Mouse (Mus musculus): ENCODE measurements at regions not wholly inside any gene's neighbourhood (a gene's known extent, or its start where the extent isn't known, plus 50 kb on each side); places are given as distances from the start of the nearest gene placed in this dataset.

DNA sequence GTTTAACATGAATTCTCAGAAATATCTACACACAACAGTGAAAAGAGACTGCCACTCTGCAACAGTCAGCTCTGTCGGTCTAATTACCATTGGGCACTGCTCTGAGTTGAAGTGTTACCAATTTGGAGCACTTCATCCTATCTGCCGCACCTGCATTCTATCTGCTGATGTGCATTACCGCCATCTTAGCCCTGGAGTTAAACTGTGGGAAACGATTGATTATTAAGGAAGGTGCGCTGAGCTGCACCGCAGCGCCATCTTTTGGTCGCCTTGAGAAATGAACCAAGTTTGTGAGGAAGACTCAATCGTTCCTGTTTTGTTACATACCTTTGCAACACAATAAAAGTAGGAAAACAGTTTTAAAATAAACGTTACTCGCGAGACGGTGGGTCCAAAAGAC lies 110.5 kb downstream of the Rergl start:
- DNase-seq: peak; percentile 3

DNA sequence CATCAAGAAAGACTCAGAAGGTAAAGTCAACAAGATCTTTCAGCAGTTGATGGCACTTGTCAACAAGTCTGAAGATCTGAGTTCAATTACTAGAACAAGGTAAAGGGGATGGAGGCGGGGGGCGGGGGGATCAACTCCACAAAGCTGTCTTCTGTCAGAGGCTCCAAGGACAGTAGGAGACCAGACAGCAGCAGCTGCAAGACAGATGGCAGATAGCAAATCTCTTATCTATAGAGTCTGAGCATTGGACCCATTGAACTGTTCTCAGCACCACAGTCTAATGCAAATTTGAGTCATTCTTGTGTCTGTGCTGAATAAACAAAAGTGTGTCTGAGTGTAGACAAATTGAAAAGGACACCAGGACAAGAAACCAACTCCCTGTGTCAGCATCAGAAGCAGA lies 150.8 kb downstream of the Rergl start:
- no peak for DNase-seq

DNA sequence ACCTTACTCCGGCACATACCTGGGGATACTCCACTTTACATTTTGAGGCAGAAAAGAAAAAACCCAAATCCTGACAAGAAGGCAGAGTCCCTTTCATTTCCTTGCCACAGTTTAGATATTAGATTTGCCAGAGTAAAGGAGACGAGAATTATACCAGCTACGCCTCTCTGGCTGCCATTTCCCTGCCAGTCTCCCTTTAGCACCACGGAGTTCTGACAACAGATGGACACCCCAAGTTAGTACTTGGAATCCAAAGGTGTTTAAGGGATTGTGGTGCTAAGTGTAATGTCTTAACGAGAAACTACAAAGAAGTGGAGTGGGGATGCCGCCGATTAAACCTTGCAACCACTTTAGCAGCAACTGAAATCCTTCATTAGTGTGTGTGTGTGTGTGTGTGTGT lies 176.6 kb downstream of the Rergl start:
- DNase-seq: no peak

DNA sequence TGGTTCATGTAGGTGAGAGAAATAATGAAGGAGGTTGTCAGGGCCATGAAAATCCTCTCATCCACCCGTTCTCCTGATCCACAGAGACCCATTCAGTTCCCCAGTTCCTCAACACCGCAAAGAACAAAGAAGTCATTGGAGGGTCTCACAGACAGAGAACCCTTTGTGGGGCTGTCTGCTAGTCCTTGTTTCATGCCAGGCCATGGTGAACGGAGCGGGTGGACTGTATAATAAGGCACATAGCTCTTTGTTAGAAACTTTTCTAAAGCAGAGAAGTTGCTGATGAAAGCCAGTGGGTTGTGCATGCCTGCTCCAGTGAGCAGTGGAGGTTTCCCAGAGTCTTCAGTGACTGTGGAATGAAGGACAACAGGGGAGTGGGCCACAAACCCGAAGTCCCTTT lies 194.1 kb downstream of the Rergl start:
- DNase-seq: no peak

DNA sequence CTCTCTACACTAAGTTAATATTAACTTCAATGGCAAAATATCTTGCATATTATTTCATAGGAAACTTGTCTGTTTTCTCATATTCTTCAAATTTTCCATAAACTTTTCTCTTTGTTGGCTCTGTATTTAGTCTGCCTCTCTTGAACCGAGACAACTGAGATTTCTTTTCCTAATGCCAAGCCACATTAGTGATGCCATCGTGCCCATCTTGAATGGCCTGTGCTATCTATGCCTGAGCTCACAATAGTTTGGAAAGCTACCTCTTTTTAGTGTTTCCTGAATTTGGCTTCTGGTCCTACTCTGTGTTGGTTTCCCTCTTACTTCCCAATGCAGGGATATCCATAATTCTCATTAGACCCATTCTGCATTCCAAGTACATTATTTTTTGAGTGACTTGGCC lies 197.5 kb downstream of the Rergl start:
- no peak for DNase-seq

DNA sequence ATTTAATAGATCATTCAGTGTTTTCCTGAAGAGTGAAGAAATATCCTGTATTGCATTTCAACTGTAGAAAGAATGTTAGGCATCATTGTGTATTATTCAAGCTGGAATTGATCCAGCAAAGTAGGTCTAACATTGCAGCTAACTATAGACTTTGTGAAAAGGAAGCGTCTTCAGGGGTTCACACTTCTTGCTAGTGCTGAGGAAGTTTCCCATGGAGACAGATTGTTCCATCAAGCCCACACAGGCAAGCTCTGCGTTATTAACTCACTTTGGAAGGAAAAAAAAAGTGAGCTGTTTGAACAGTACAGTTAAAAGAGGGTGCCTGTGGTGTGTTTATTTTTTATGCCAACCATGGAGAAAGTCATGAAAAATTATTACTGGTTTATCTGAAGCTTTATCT lies 206.1 kb downstream of the Rergl start:
- no peak for DNase-seq

DNA sequence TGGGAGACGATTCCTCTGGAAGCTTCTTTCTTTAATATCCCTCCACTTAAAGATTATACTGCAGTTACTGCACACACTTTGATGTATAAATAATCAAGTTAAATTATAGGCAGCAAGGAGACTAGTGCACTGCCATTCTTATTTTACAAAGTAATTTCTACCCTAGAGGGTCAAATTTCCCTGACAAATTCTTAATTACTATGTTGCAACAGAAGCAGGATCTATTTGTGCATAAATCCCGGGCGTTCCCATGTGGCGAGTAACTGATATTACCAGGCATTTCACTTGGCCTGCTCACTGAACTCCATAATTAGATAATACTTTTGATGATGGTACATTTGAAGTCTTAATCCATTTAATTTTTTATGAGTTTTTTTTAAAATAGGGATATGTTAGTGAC lies 222.7 kb downstream of the Rergl start:
- DNase-seq: no peak

DNA sequence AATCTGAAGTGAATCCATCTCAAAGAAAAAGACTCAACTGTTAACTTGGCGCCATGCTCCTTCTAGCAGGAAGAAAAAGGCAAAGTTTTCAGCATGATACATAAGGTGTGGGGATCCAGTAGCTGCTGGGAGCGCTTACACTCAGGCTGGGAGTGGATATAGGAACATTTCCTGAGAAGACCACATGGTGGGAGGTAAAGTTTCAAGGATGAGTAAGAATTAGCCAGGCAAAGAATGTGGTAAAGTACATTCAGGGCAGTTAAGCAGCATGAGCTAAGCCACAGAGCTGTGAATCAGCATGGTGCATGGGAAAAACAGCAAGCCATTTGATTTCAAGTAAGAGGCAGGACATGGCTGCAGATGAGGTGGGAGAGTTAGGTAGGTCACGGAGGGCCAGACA lies 226.3 kb downstream of the Rergl start:
- DNase-seq: no peak

DNA sequence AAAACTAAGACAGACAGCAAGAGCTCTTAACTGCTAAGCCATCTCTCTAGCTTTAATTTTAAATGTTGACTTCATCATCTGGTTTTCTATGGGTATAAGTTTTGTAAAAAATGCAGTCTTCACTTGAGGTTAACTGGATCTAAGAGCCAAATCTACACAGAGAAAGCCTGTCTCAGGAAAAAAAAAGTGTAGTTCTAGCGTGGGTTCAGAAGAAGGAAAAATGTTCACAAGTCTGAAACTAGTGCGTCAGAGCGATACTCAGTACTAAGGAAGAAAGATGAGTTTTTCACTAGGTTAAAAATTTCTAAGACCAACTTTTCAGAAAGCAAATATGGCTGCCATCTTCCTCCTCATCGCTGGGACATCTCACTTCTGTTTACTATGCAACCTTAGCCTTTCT lies 248.1 kb downstream of the Rergl start:
- DNase-seq: no peak

DNA sequence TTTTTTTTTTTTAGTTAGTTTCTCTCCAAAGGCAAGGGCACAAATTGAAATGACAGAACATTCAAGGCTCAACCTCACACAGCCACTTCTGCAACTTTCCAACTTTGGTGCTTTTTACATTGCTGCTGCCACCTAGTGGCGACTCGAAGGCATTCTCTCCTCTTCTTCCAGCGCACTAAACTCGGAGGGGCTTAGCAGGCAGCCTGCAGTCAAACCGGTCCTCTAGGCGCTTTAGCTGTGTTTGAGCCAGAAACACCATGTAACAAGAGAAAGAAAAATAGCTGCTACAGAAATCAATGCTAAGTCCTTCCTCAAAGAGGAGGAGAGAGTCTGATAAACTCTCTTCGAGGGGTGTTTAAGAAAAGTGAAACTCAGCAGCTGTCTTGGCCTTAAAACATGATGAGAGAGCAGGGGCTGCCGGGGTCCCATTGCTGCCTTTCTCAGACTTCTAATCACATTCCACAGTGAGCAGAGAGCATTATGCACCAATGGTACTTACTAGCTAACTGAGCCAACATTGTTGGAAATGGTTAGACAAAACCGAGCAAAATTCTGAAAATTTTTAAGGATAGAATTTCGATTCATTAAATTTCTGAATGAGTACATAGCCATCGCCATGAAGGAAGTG lies 252.7 kb downstream of the Rergl start:
- peak; percentile 11 for DNase-seq

DNA sequence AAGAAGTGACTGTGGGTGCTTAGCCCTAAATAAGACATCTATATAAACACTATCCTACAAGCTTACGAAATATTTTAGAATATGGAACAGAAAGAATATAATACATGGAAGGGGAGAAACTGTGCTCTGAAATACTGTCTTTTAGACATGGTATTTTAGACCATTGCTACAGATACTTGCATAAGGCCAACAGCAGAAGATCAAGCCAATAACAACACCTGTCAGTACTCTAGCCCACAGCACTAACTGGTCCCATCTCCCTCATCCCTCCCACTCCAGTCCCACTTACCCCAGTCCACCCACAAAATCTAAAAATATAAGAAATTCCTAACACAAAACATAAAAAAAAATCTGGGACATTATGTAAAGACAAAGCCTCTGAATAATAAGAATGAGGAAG lies 275.6 kb downstream of the Rergl start:
- no peak for DNase-seq

DNA sequence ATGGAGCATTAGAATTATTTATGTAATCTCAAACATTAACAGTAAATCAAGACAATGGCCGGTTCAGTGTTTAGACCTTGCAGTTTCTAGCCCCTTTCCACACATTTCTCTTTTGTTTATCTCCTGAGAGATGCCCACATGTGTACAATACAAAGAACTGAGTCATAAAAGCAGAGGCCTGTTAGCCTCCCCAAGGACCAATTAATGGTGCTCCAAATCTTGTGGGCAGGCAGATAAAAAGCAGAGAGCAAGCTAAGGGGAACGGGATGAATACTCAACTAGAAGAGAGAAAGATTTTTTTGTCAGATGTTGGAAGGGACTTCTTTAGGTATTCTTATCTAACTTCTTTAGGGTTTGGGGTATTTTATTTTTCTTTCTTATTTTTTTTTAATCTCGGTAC lies 287.3 kb downstream of the Rergl start:
- no peak for DNase-seq

DNA sequence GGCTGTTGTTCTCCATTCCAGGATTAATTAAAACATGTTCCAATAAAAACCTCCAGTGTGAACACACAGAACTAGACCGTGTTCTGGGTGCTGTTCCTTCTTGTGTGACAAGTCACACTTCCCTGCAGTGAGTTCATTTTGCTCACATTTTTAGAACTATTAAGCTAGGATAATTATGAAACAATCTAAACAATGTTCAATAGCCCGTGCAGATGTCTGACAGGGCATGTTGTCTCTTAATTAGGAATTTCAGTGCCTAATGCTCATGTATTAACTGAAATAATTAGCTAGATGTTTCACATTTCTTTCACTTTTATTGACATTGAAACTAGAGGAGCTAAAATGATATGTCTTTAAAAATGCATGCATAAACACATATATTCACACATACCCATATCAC lies 291.5 kb downstream of the Rergl start:
- no peak for DNase-seq

DNA sequence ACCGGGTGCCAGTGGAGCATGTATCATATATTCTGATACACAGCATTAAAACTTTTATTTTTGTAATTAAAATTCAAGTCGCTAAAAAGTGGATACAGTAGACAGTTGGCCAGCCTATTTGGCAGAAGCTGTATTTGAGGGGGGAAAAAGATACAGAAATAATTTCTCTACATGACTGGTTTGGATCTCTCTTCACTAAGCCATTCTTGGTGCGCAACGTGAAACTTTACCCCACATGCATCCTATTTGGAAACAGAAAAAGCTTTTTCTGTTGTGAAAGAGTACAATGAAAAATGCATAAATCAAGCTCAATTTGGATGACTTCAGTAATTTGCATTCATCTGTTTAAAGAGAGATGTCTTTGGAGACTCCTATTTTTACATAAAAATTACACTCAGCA lies 303.2 kb downstream of the Rergl start:
- no peak for DNase-seq

DNA sequence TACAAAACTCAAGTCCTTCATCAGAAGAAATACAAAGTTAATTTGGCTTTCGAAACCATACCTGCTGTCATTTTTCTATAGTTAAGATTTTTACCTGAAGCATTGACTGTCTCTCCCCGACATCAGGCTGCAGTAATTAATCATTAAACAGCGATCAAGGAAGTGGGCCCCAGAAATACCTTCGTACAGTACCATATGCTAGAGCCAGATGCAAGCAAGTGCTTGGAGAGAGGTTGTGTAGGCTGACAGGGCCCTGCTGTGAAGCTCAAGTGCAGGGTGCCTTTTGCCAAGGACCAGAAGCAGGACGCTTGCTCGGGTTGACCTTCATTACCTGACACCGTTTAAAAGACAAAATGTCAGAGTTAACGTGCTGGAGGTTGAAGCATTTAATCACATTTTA lies 315.3 kb downstream of the Rergl start:
- DNase-seq: no peak

DNA sequence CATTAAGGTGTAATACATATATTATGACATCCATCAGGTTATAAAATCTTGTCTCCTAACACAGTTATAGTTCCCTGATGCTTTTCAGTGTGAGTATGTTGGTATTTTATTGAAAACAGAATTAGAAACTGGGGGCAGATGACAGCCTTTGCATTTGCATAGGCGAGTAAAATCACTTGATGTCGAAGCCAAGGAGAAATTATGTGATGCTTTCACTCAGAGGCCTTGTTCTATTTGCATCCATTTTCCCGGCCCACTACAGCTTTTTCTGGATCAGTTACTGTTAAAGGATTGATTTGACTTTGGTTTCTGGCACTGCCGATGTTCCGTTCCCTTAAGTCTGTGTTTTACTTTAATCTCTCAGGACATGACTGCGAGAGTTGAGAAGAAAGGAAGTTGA lies 341.4 kb downstream of the Rergl start:
- DNase-seq: no peak

DNA sequence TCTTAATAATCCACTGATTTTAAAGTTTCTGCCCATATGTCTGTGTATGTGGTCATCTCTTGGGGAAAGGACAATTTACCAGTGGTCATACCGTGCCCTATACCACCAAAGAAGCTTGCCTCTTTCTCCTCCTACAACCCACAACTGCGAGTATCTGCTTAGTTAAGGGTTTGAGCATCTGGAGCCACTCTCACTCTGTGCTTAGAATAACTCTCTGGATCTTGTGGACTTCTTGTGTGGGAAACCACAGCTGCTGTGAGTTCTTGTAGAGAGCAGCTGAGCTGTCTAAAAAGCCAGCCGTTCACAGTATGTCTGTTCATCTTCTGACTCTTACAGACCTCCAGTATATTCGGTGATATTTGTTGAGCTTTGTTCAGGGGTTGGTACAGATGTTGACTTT lies 342.0 kb downstream of the Rergl start:
- DNase-seq: no peak

DNA sequence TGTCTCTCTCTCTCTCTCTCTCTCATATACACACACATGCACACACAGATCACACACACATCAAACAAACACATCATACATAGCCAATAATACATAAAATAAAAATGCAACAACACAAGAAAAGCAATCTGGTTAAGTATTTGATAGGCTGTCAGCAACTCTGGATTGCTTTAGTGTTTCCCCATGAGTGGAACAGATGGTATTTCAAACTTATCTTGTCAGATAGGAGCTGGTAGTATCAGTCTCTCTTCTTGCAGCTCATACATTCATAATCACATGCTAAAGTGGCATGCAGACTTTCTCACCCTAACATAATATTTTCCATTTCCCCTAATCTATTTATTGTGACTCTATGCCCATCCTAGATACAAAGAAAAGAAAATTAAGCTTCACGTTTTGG lies 347.0 kb downstream of the Rergl start:
- no peak for DNase-seq

DNA sequence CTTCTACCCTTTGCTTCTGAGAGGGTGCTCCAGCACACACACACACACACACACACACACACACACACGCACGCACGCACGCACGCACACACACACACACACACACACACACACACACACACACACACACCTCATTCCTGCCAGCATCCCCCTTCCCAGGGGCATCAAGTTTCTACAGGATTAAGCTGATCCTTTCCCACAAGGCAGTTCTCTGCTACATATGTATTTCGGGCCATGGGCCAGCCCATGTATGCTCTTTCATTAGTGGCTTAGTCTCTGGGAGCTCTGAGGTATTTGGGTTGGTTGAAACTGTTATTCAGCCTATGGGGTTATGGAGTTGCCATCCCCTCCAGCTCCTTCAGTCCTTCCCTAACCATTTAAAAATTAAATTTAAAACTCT lies 366.1 kb downstream of the Rergl start:
- no peak for DNase-seq

DNA sequence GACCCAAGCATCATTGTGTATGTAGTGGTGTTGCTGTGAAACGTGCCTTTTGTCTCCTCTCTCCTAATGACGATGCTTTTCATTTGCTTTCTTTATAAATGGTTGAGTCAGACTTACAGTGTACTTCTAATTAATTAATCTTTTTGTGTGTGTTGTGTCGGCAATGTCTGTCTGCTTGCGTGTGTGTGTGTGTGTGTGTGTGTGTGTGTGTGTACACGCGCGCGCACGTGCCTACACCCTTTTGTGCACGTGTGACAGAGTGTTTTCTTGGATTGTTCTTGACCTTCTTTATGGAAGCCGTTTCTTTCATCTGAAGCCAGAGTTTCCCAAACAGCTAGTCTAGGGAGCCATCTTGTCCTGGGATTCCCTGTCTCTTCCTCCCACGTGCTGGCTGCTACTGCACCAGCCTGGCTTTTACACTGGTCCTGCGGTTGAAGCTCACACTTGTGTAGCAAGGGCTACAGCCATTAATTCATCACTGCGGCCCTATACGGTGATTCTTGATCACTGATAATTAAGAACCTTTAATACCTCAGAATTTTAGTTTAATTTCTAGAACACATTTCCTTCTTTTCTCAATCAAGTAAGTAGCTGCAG lies 369.6 kb downstream of the Rergl start:
- DNase-seq: no peak

DNA sequence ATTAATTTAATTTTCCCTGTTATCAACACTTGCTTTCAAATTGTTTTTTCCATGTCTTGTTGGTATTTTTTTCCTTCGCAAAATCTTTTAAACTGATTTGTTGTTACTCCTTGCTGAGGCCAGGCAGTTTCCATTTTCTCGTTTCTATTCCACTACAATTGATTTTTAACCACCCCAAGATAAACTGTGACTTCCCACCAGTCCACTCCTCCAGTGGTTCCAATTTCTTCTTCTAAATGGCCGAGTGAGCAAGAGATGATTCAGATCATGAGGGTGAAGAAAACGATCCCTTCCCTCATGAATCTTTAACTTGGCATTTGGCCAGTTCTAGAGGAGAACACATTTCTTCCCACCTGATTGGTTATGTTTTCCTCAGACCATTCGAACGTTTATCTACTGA lies 393.5 kb downstream of the Rergl start:
- no peak for DNase-seq

DNA sequence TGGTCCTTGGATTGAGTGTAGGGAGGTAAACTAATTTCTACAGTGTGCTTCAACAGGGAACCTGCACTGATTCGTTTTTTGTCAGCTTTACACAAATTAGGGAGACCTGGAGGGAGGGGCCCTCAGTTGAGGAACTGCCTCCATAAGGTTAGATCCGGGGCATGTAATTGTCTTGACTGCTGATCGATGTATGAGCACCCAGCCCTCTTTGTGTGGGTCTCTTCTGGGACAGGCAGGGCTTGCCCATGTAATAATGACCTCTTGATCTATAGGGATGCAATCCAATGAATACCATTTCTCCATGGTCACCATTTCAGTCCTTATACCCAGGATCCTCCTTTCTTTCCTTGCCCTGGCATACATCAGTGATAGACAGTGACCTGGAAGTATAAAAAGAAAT lies 398.4 kb downstream of the Rergl start:
- DNase-seq: no peak

DNA sequence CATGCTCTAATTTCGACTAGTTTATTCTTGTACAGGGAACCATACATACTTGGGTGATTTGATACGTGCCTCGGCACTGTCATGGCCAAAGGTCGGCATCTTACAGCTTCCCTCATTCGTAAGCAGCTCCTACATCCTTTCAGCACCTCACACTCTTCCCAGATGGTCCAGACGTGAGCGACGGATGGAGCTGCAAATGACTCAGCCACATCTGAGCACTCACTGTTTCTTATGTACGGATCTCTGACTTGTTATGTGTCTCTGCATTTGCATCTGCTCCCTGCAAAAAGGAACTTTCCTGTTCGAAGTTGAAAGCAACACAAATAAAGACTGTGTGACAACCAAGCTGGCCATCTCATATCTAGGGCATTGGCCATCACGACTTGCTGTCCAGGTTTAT lies 402.5 kb downstream of the Rergl start:
- DNase-seq: no peak

DNA sequence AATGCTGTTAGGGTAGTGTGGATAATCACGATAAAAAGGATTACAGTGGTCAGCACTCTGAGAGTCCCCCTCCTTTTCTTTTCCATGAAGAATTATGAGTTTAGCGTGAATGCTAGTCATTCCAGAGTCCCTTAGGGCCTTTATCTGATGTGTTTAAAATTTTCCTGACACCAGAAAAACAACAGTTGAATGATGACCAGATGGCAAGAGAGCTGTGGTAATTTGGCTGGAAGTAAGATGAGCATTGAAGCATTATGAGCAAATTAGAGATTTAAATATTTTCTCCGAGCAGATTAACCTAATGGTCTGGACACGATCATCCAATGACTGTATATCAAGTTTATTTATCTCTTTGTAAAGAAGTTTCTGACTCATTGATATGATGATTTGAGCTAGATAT lies 417.1 kb upstream of the Igbp1b start:
- DNase-seq: no peak

DNA sequence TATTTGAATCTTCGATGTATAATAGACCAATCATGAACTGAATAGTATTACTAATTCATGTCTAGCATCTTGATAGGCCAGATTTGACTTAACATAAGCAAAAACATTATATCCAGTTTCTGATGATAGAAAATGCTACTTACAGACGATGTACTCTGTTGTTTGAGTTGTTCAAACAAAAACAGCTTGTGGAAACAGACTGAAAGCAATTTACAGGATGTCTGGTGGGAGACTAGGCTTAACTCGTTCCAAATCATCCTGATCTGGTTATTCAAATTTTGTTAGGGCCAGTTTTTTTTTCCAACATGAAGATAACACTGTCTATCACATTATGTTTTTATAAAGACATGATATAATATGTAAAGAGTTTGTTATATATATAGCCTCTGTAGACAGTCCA lies 369.4 kb upstream of the Igbp1b start:
- no peak for DNase-seq

DNA sequence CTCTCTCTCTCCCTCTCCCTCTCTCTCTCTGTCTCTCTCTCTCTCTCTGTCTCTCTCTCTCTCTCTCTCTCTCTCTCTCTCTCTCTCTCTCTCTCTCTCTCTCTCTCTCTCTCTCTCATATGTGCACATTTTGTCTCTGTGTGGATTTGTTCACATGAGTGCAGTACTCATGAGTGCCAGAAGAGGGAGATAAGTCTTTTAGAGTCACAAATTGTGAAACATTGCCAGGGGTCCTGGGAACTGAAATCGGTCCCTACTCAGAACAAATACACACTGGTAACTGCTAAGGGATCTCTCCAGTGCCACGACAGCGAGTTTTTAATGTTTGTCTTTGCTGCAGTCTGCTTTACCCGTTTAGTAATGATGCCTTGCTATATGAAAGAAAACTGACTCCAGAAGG lies 356.2 kb upstream of the Igbp1b start:
- DNase-seq: no peak
